Mouse (Mus musculus): ENCODE measurements at regions not wholly inside any gene's neighbourhood (a gene's known extent, or its start where the extent isn't known, plus 50 kb on each side); places are given as distances from the start of the nearest gene placed in this dataset.

DNA sequence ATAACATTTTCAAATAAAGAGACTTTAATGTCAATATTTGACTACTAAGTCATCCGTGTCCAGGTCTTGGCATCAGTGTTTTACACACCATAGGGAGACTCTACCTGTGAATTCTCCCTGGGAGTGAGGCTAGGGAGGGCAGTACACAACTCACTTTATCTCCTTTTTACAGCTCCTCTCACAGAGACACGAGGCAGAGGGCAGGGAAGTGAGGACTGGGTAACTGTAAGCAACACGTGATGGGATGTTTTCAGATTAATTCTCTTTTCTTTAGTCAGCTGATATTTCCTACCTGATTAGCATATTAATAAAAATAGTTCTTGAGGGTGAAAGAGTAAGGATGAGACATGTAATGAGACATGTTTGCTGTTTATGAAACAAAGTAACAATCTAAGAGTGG lies 51.8 kb upstream of the Cdkn2b start:
- no peak for DNase-seq (ENCODE audit: low spot score)
- no peak for TF ChIP-seq EP300 (IDR thresholded peaks at IDR 0.05; ENCODE audit: low read depth)
- TF ChIP-seq CTCF (IDR thresholded peaks at IDR 0.05; ENCODE audit: low read depth): no peak
- Histone ChIP-seq H3K4me3 (ENCODE audit: low read depth, low read length) (no peak overlapping the region), H3K9me3 (replicated peaks; ENCODE audit: control insufficient read depth, low read length) (no peaks in the 10 kb centered on the region), H3K9ac (replicated peaks; ENCODE audit: low read depth, low read length) (no peak overlapping the region), H3K4me2 (ENCODE audit: low read depth, low read length) (no peak overlapping the region), H3K27me3 (ENCODE audit: control insufficient read depth, insufficient read depth, low read length) (no peaks in the 10 kb centered on the region), H3K4me1 (ENCODE audit: control insufficient read depth, insufficient read depth) (0 out of 2 replicates have a peak, but pooled peaks cover 4% of the 10 kb centered on the region), H3K27ac (ENCODE audit: low read depth) (no peak overlapping the region), H3K36me3 (replicated peaks; ENCODE audit: control insufficient read depth, insufficient read depth, low read length) (no peaks in the 10 kb centered on the region)
- ATAC-seq (ENCODE audit: insufficient read depth, low read depth): no peak
- 39% methylated on average over 3 of the region's 3 CpGs for WGBS

DNA sequence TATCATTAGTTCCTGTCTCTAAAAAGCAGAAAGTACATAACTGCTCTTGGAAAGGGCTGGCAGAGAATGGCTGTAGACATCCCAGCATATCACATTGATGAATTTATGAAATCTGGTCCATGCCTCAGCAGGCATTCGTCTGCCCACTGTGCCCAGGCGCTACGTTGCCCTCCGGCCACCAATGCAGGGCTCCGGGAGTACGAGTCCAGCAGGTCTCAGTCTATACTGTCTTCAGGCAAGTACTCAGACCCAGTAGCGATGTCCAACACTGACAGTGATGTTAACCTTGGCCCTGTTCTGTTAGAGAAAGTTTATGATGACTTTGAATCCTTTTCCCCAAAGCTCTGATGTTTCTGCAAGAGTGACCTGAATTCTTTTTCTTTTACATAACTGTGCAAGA lies 50.5 kb upstream of the Cdkn2b start:
- Histone ChIP-seq H3K9me3 (replicated peaks; ENCODE audit: control insufficient read depth, low read length) (no peaks in the 10 kb centered on the region), H3K27ac (ENCODE audit: low read depth) (no peak overlapping the region), H3K36me3 (replicated peaks; ENCODE audit: control insufficient read depth, insufficient read depth, low read length) (no peaks in the 10 kb centered on the region), H3K4me1 (ENCODE audit: control insufficient read depth, insufficient read depth) (no peaks in the 10 kb centered on the region), H3K27me3 (ENCODE audit: control insufficient read depth, insufficient read depth, low read length) (no peaks in the 10 kb centered on the region), H3K4me2 (ENCODE audit: low read depth, low read length) (no peak overlapping the region), H3K4me3 (ENCODE audit: low read depth, low read length) (no peak overlapping the region), H3K9ac (replicated peaks; ENCODE audit: low read depth, low read length) (no peak overlapping the region)
- no peak for ATAC-seq (ENCODE audit: insufficient read depth, low read depth)
- DNase-seq (ENCODE audit: low spot score): no peak
- WGBS: 90% methylated on average over 7 of the region's 7 CpGs
- TF ChIP-seq CTCF (IDR thresholded peaks at IDR 0.05; ENCODE audit: low read depth) (no peak), EP300 (IDR thresholded peaks at IDR 0.05; ENCODE audit: low read depth) (no peak)
